Mouse (Mus musculus) kidney, postnatal 0 days (tissue): ENCODE data around the gene Pam. TPM values are rescaled to one million over a fixed set of nuclear protein-coding genes. Genes with fewer than 3 reads are reported as not detected.

Experiments
- ATAC-seq: fragments of 200-750 bp; cut with Nextera tagmentation; replicated peaks from 2 replicates; pipeline ENCODE4 v1.8.0; 2017; ENCODE audit warnings: low read depth, moderate number of reproducible peaks, moderate TSS enrichment, moderate library complexity; ENCODE audit not compliant: low FRiP score
- DNase-seq: peaks from one replicate; pipeline ENCODE4 v3.0.0-alpha.2; 2016; ENCODE audit warnings: low spot score
- H3K27ac ChIP-seq: fragments of 300-500 bp; sonication (generic); 2 replicates; pipeline ENCODE4 v1.5.1; 2014; ENCODE audit warnings: mild to moderate bottlenecking
- H3K27me3 ChIP-seq: fragments of 300-500 bp; sonication (generic); 2 replicates; pipeline ENCODE4 v1.6.1; 2014; ENCODE audit warnings: low read length, mixed read lengths; ENCODE audit not compliant: insufficient read depth
- H3K36me3 ChIP-seq: fragments of 300-500 bp; sonication (generic); 2 replicates; pipeline ENCODE4 v1.6.1; 2014; ENCODE audit warnings: low read length, mixed read lengths; ENCODE audit not compliant: insufficient read depth
- H3K4me1 ChIP-seq: fragments of 300-500 bp; sonication (generic); replicated peaks from 2 replicates; pipeline ENCODE4 v1.6.1; 2014; ENCODE audit warnings: antibody characterized with exemption, low read length, mixed read lengths; ENCODE audit not compliant: insufficient read depth
- H3K4me2 ChIP-seq: fragments of 300-500 bp; sonication (generic); 2 replicates; pipeline ENCODE4 v1.6.1; 2014; ENCODE audit warnings: mild to moderate bottlenecking, low read length, moderate library complexity, mixed read lengths
- H3K4me3 ChIP-seq: fragments of 300-500 bp; sonication (generic); replicated peaks from 2 replicates; pipeline ENCODE4 v1.5.1; 2014; ENCODE audit warnings: low read depth, low read length
- H3K9ac ChIP-seq: fragments of 300-500 bp; sonication (generic); 2 replicates; pipeline ENCODE4 v1.6.1; 2014; ENCODE audit warnings: low read depth, low read length
- H3K9me3 ChIP-seq: fragments of 300-500 bp; sonication (generic); replicated peaks from 2 replicates; pipeline ENCODE4 v1.6.1; 2016; ENCODE audit warnings: low read length, inconsistent platforms, mixed read lengths
- CTCF ChIP-seq: IDR thresholded peaks from 2 replicates; pipeline ENCODE4 v1.5.1; 2016; ENCODE audit warnings: antibody characterized with exemption, low read depth, mild to moderate bottlenecking, moderate library complexity
- WGBS: fragments of 180-500 bp; shearing (Covaris S2); extraction: QIAGEN DNeasy Blood & Tissue Kit; methylation state at CpG from one replicate; pipeline ENCODE4 v1.1.7; 2014; 5-methylcytosine and 5-hydroxymethylcytosine counted together
- polyA plus RNA-seq: library from polyadenylated mRNA; unstranded; fragments of >200 nt; fragmentation: Nextera tagmentation; extraction: Ambion mirVana; gene quantifications from 2 replicates; pipeline ENCODE4 v1.2.1, GENCODE M21; 2015

Pam gene
- polyA plus RNA-seq, 1 experiment from 2014 or later, result 67.6 TPM

- H3K9ac ChIP-seq, result no peak overlapping the region
- no peaks in the 10 kb centered on the region for H3K27me3 ChIP-seq
- H3K9me3 ChIP-seq, result no peaks in the 10 kb centered on the region
- H3K4me2 ChIP-seq, result 0 out of 2 replicates have a peak overlapping the region, but pooled peaks have one; percentile 7
- no peak overlapping the region; the same call in 1 of the 2 replicates for H3K27ac ChIP-seq
- ATAC-seq (no peak; the same call in 1 of the 2 replicates), DNase-seq (peak; percentile 46)
- no peaks in the 10 kb centered on the region for H3K36me3 ChIP-seq
- 20% methylated on average over 8 of the region's 8 CpGs for WGBS
- no peaks in the 10 kb centered on the region for H3K4me1 ChIP-seq
- no peak for TF ChIP-seq CTCF
- no peak overlapping the region for H3K4me3 ChIP-seq
These were observed 177.0 kb downstream of the Pam start for GRCm38 (mm10) chr1:97918495-97918894.

DNA sequence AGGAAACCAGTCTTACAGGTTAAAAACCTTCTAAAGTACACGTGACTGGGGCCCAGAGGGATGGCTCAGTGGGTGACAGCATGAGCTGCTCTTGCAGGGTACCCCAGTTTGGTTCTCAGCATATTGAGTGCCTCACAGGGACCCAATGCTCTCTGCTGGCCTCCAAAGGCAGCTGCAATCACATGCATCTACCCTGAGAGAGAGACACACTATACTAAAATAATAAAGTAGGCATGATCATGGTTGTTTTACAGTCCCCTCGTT lies 178.5 kb downstream of the Pam start:
- H3K36me3 ChIP-seq, result no peaks in the 10 kb centered on the region
- H3K9me3 ChIP-seq, result no peaks in the 10 kb centered on the region
- no peak overlapping the region for H3K4me2 ChIP-seq
- H3K27ac ChIP-seq, result no peak overlapping the region
- no peak for ATAC-seq
- H3K9ac ChIP-seq, result no peak overlapping the region
- TF ChIP-seq CTCF, result no peak
- no peak for DNase-seq
- H3K27me3 ChIP-seq, result no peaks in the 10 kb centered on the region
- H3K4me1 ChIP-seq, result no peaks in the 10 kb centered on the region
- 74% methylated on average over 2 of the region's 2 CpGs for WGBS
- no peak overlapping the region for H3K4me3 ChIP-seq

DNA sequence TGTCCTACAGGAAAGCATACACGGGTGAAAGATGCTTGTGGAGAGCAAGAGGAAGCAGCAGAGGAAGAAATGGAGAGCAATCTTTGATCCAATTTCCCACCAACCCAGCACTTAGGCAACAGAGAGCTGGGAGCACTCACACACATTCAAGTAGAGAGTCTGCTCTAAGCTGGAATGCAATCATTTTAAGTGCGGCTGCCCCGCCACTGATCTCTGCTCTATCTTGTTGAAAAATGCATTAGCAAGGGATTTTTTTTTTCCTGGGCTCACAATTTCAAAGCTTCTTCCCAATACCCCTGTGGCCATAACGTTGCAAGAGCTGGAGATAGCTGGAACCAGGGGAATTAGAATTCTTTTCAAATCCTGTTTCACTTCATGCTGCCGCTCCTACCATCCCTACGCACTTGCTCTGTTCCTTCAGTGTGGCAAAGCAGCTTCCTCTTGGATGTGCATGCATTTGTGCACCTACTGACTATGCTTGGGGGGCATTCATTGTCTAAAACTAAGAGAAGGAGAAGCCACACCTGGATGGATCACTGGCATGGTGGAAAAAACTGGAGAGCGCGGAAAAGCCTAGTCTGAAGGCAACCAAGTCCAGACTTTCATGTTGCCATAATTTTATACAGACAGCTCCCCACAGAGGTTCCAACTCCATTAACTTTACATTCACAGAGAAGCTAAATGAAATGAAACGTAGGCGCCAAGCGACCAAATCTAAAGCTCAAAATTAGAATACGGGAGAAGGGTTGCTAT lies 179.1 kb downstream of the Pam start:
- ATAC-seq (no peak), DNase-seq (no peak)
- TF ChIP-seq CTCF, result no peak
- Histone ChIP-seq H3K4me1 (no peaks in the 10 kb centered on the region), H3K9ac (no peak overlapping the region), H3K27ac (no peak overlapping the region), H3K9me3 (no peaks in the 10 kb centered on the region), H3K4me2 (no peak overlapping the region), H3K4me3 (no peak overlapping the region), H3K27me3 (no peaks in the 10 kb centered on the region), H3K36me3 (no peaks in the 10 kb centered on the region)
- WGBS, result 85% methylated on average over 12 of the region's 12 CpGs

GRCm38 (mm10) chr1:97915726-97916125 lies 179.7 kb downstream of the Pam start:
- ATAC-seq, result no peak
- 83% methylated on average over 10 of the region's 10 CpGs for WGBS
- Histone ChIP-seq H3K9me3 (no peaks in the 10 kb centered on the region), H3K4me1 (no peaks in the 10 kb centered on the region), H3K36me3 (no peaks in the 10 kb centered on the region), H3K27ac (no peak overlapping the region), H3K27me3 (no peaks in the 10 kb centered on the region), H3K4me3 (no peak overlapping the region), H3K9ac (no peak overlapping the region), H3K4me2 (no peak overlapping the region)
- no peak for TF ChIP-seq CTCF
- no peak for DNase-seq

DNA sequence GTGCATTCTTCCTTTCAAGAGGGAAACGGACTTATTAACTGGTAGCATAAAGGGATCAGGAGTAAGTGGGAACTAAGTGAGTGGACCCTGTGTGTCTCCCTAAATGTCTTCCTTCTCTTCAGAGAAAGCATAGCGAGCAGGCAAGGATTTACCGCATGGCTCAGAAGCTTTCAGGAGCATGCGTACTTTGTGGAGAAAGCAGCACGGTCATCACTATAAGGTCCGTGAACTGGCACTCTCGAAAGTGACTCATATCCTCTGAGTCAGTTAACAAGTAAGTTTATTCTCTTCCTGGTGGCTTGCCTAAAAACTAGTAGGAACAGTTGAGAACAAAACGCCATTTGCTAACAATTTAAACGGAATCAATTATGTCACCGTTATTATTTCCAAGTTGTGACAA lies 184.6 kb downstream of the Pam start:
- WGBS, result 78% methylated on average over 10 of the region's 10 CpGs
- H3K27ac ChIP-seq, result no peak overlapping the region
- peak; percentile 4 for DNase-seq
- H3K9me3 ChIP-seq, result no peaks in the 10 kb centered on the region
- H3K36me3 ChIP-seq, result no peaks in the 10 kb centered on the region
- no peaks in the 10 kb centered on the region for H3K4me1 ChIP-seq
- no peak for ATAC-seq
- no peak for TF ChIP-seq CTCF
- H3K27me3 ChIP-seq, result no peaks in the 10 kb centered on the region
- H3K4me3 ChIP-seq, result no peak overlapping the region
- no peak overlapping the region for H3K9ac ChIP-seq
- no peak overlapping the region for H3K4me2 ChIP-seq

GRCm38 (mm10) chr1:97909561-97909960 lies 185.9 kb downstream of the Pam start:
- TF ChIP-seq CTCF, result no peak
- no peak overlapping the region for H3K9ac ChIP-seq
- no peak overlapping the region for H3K4me2 ChIP-seq
- no peak for ATAC-seq
- no peak overlapping the region for H3K4me3 ChIP-seq
- 11% methylated on average over 5 of the region's 5 CpGs for WGBS
- H3K4me1 ChIP-seq, result no peaks in the 10 kb centered on the region
- H3K27ac ChIP-seq, result no peak overlapping the region
- H3K36me3 ChIP-seq, result no peaks in the 10 kb centered on the region
- no peaks in the 10 kb centered on the region for H3K27me3 ChIP-seq
- DNase-seq, result no peak
- H3K9me3 ChIP-seq, result no peaks in the 10 kb centered on the region

GRCm38 (mm10) chr1:97908736-97909135 lies 186.7 kb downstream of the Pam start:
- H3K4me1 ChIP-seq, result no peaks in the 10 kb centered on the region
- WGBS, result 91% methylated on average over 4 of the region's 4 CpGs
- H3K27ac ChIP-seq, result no peak overlapping the region
- H3K27me3 ChIP-seq, result no peaks in the 10 kb centered on the region
- H3K4me3 ChIP-seq, result no peak overlapping the region
- no peaks in the 10 kb centered on the region for H3K9me3 ChIP-seq
- ATAC-seq (no peak), DNase-seq (no peak)
- TF ChIP-seq CTCF, result no peak
- no peak overlapping the region for H3K9ac ChIP-seq
- no peak overlapping the region for H3K4me2 ChIP-seq
- no peaks in the 10 kb centered on the region for H3K36me3 ChIP-seq
